Mouse (Mus musculus): ENCODE data around the gene Slc8a1. TPM values are rescaled to one million over a fixed set of nuclear protein-coding genes. Genes with fewer than 3 reads are reported as not detected.

Gene Slc8a1
- total RNA-seq (2021) = 10 to 100 TPM; 14.8 to 17.3 TPM
- long read RNA-seq, experiment 1, partial matches to known transcripts = 0 of 4 reads
- long read RNA-seq, experiment 1, other reads (novel, unspliced or antisense) = 4 of 4 reads
- long read RNA-seq, experiment 2, partial matches to known transcripts = 1 of 2 reads
- long read RNA-seq, experiment 2, other reads (novel, unspliced or antisense) = 1 of 2 reads

GRCm38 (mm10) chr17:81738311-81738755, at the start of gene Slc8a1:
Slc8a1 (minus strand) TSS chr17:81738377.
- no peak for DNase-seq

GRCm38 (mm10) chr17:81787350-81787749, 49.2 kb upstream of the Slc8a1 start:
- peak; percentile 9 for DNase-seq

GRCm38 (mm10) chr17:81782326-81782725, 44.1 kb upstream of the Slc8a1 start:
- no peak for DNase-seq

DNA sequence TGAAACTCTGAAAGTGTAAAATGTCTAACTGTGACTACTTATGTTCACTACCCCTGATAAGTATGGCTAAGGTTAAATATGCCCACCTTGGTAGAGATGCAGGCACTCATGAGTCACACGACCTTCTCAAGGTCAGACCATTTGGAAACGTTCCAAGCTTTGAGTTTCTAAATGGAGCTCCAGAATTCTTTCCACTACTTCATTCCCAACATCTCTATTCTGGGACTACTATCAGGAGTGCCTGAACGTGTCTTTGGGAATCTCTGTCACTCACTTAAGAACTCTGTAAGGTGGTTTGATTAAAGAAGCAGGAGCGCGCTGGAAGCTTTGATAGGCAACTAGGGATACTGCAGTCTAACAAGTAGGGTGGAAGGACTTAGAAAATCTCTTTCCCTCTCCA, 43.3 kb upstream of the Slc8a1 start:
- DNase-seq = no peak

DNA sequence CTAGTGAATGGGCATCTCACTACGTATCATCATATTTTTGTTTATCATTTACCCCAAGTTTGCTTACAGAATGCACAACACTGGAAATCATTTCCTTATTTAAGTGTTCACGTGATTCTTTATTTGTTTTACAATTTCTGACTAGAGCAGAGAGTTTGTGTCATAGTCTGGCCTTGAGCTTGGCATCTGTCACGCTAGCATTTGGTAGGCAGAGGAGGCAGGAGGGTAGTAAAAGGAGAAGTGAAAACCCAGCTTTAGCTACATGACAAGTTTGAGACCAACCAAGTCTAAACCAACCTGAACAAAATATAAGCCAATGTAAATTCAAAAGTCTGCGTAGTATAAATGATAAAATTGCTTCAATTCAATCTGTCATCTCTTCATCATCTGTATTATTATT, 41.7 kb upstream of the Slc8a1 start:
- no peak for DNase-seq

GRCm38 (mm10) chr17:81750664-81751063, 12.5 kb upstream of the Slc8a1 start:
- no peak for DNase-seq

GRCm38 (mm10) chr17:81743034-81743433, 4.9 kb upstream of the Slc8a1 start:
- no peak for DNase-seq

GRCm38 (mm10) chr17:81740576-81740975, 2.4 kb upstream of the Slc8a1 start:
- DNase-seq = no peak

GRCm38 (mm10) chr17:81737779-81738178, 398 bp downstream of the Slc8a1 start:
- DNase-seq = no peak

GRCm38 (mm10) chr17:81737309-81737708, 868 bp downstream of the Slc8a1 start:
- no peak for DNase-seq

- no peak for DNase-seq
These were observed 2.6 kb downstream of the Slc8a1 start for GRCm38 (mm10) chr17:81735583-81735982.

DNA sequence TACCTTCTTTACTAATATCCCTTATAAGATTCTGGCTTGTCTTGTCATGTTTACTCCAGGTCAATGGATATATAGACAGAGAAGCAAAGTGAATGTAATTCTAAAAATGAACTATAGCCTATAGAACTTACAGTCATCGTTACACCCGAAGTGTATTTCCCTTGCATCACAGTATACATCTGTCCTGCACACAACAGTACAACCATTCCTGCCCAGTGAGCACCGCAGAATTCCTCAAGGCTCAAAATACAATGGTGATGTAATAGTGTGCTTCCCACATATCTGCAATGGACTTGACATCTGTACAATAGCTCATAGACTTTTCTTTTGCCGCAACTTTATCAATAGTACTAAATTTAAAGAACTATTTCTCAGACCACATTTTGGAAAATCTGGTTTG, 8.3 kb downstream of the Slc8a1 start:
- no peak for DNase-seq

DNA sequence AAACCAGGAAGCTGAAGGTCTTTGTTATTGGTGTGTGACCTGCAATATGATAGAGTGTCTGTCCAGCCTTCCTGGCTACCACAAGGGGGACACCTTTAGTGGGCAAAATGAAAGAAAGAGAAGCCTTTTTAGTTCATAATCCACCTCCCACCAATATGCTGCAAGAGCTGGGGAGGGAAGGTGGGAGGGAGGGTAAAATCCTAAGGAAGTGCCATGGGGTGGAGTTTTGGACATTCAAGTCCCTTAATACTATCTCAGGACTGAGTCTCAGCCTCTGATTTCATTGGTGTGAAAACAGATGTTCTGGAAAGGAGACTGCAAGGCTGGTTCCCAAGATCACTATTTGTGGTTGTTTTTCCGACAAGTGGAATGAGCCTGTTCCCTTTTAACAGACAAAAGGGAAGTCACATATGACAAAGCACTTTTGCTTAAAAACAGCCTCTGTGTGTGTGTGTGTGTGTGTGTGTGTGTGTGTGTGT, 25.9 kb downstream of the Slc8a1 start:
- DNase-seq = no peak

DNA sequence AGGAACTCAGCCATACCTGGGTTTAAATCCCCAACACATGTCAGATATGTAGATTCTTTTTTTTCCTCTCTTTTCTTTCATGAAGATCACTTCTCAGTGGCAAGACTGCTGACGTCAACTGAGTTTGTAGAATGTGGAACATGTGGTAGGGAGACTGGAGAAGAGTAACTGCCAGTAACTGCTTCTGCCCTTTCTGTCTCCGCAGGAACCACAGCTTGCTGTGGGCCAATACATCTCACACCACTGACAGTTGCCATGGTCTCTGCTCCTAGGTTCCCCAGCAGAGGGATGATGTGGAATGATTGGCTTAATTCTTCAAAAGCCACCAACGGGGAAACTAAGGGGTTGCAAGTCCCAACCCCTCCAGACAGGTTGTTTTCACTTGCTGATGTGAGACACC, 33.4 kb downstream of the Slc8a1 start:
- no peak for DNase-seq

DNA sequence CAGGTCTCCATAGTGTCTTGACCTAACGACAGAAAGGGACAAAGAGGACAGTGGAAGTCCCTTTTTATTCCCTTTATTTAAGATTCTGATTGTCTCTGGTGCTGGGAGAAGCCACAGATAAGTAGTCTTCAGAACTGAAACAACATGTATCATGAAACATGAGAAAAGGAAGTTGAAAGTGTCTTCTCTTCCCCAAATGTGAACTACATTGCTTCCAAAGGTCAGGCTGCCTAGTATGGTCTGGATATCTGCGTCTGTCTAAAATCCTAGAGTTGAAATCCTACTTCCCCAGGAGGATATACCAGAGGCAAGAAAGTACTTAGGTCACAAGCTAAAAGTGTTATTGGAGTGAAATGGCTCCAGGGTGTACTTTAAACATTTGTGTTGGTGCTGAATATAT, 34.9 kb downstream of the Slc8a1 start:
- no peak for DNase-seq

DNA sequence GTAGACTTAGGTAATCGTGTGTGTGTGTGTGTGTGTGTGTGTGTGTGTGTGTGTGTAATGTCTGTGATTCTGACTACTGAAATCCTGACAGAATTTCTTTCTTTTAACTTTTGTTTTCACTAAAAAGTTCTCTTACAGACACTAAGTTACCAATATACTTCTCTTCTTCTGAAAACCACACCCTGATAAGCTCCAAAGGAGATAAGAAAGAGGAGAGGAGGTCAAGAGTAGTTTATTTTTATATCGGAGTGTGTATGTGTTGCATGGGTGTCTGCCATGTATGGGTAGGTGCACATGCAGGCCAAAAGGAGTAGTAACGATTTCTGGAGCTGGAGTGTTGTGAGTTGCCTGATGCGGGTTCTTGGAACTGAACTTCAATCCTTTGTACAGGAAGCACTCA, 36.5 kb downstream of the Slc8a1 start:
- no peak for DNase-seq

- no peak for DNase-seq
These were observed 39.4 kb downstream of the Slc8a1 start for GRCm38 (mm10) chr17:81698789-81699188.

GRCm38 (mm10) chr17:81697695-81698094, 40.5 kb downstream of the Slc8a1 start:
- no peak for DNase-seq

GRCm38 (mm10) chr17:81694977-81695376, 43.2 kb downstream of the Slc8a1 start:
- DNase-seq = no peak

DNA sequence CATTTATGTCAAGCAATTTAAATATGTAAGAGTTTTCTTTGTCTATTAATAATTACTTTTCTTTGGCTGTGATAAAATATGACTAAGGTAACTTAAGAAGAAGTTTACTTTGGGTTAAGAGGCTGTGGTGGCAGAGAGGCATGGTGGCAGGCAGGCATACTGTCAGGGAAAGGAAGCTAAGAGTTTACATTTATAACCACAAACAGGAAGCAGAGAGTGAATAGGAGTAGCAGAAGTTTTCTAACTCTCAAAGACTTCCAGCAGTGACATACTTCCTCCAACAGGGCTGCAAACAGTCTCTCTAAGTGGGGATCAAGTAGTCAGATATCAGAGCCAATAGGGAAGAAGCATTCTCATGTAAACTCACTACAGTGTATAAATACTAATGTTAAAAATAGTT, 58.6 kb downstream of the Slc8a1 start:
- no peak for DNase-seq

- DNase-seq = no peak
These were observed 60.7 kb downstream of the Slc8a1 start for GRCm38 (mm10) chr17:81677450-81677849.

DNA sequence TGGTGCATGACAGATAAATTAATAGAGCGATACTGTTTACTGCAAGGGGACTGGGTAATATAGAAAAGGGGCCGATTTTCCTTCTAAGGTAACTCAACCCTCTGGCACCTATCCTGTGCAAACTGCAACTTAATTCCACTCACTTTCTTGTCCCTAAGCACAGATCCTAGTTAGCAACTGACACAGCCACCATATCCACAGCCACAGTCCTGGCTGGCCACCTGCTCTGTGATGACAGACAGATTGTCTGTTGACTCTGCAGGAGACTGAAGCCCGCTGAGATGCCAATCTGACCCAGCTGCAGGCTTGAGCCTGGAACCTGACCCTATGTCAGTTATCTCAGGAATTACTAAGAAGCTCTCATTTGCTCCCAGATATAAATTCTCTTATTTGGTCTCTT, 62.0 kb downstream of the Slc8a1 start:
- peak; percentile 37 for DNase-seq

DNA sequence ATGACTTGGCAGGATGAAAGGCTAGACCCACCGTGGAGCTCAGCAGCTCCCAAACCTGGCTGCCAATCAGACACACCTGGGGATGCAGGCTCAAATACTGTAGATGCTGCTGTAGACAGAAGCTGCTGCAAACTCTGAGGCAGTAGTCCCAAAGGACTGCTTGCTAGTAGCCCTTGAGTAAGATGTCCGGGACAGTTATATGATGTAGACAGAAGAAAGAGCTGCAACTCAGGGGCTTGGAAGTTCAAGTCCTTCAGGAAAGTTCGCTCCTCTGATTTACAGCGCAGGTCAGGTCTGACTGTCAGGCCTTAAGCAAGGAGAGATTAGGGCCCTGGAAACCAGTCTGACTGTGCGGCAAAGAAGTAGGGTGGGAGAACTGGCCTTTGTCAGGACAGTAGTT, 66.9 kb downstream of the Slc8a1 start:
- no peak for DNase-seq

GRCm38 (mm10) chr17:81669816-81670691, 68.1 kb downstream of the Slc8a1 start:
- DNase-seq = peak; percentile 55

All from gastrocnemius, postnatal 25 days (tissue).